Mouse (Mus musculus): ENCODE data around the gene Il17re. TPM values are rescaled to one million over a fixed set of nuclear protein-coding genes. Genes with fewer than 3 reads are reported as not detected.

Il17re gene
- total RNA-seq, 1 experiment = 0.80 TPM

DNA sequence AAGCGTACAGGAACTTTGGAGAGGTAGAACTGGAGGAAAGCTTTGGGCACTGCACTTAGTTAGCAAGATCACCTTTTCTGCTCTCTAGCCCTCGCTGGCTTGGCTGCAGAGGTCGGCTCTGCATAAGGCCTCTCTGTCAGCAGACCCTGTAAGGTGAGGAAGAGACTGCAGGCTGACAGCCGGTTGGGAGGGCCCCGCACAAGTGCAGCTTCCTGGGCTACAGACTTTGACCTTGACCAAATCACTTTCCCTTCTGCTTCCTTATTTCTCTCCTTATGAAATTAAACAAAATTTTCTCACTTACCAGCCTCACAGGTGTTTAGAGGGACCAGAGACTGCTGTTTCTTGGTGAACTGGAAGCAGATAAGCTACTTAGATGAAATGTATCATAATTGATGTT lies 3.3 kb upstream of the Il17re start:
- in situ Hi-C loops (cut with MboI; ENCODE audit: low sequenced_read_pairs in 2 of 2, unreplicated experiment in 2 of 2) = no loop called here
- no peak for DNase-seq (ENCODE audit: low read depth, low spot score)
- Histone ChIP-seq H3K9ac (ENCODE audit: insufficient read depth, low read depth, low read length, poor library complexity, severe bottlenecking) (no peak overlapping the region), H3K4me3 (ENCODE audit: insufficient read depth in 1 of 2, low read depth in 1 of 2, low read length in 2 of 2, poor library complexity in 1 of 2, severe bottlenecking in 1 of 2) (no peak overlapping the region), H3K27ac (ENCODE audit: insufficient read depth, low read depth, low read length, poor library complexity, severe bottlenecking) (no peak overlapping the region), H3K9me3 (ENCODE audit: control insufficient read depth, insufficient read depth, low read depth, low read length) (no peaks in the 10 kb centered on the region), H3K4me1 (ENCODE audit: control insufficient read depth in 2 of 2, insufficient read depth in 2 of 2, low read length in 2 of 2, poor library complexity in 1 of 2) (peaks cover 4% of the 10 kb centered on the region in 2 experiments; a peak in 1 of 4 replicates), H3K36me3 (ENCODE audit: control insufficient read depth, insufficient read depth, low read length, poor library complexity, severe bottlenecking) (no peaks in the 10 kb centered on the region)
- TF ChIP-seq ZNF384 (IDR thresholded peaks at IDR 0.05; ENCODE audit: low read depth, low read length) (no peak), MAFK (IDR thresholded peaks at IDR 0.05; ENCODE audit: insufficient read depth, low read depth, low read length) (no peak), CHD2 (IDR thresholded peaks at IDR 0.05; ENCODE audit: low read depth, low read length) (no peak), ZC3H11A (IDR thresholded peaks at IDR 0.05; ENCODE audit: borderline replicate concordance, low read depth, low read length) (no peak), HCFC1 (IDR thresholded peaks at IDR 0.05; ENCODE audit: borderline replicate concordance, insufficient read depth, low read length) (no peak)

DNA sequence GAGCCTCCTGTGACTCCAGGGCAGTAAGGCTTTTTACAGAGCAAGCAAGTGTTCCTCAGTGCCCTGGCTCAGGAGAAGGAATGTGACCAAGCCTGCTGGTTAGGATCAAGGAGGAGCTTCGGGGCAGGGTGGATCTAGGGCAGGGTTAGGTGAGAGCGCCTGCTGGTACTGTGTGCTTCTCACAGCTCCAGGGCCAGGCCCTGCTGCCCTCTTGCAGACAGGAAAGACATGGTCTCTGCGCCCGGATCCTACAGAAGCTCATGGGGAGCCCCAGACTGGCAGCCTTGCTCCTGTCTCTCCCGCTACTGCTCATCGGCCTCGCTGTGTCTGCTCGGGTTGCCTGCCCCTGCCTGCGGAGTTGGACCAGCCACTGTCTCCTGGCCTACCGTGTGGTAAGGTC lies 351 bp downstream of the Il17re start:
- Histone ChIP-seq H3K9ac (ENCODE audit: insufficient read depth, low read depth, low read length, poor library complexity, severe bottlenecking) (peak overlapping the region; percentile 17; the same call in 1 of the 2 replicates), H3K4me3 (ENCODE audit: insufficient read depth in 1 of 2, low read depth in 1 of 2, low read length in 2 of 2, poor library complexity in 1 of 2, severe bottlenecking in 1 of 2) (peak overlapping the region in 1 of 2 experiments; percentile 30; a peak in 1 of 4 replicates), H3K4me1 (ENCODE audit: control insufficient read depth in 2 of 2, insufficient read depth in 2 of 2, low read length in 2 of 2, poor library complexity in 1 of 2) (peaks cover 4% of the 10 kb centered on the region in 2 experiments; a peak in 1 of 4 replicates), H3K27ac (ENCODE audit: insufficient read depth, low read depth, low read length, poor library complexity, severe bottlenecking) (no peak overlapping the region), H3K36me3 (ENCODE audit: control insufficient read depth, insufficient read depth, low read length, poor library complexity, severe bottlenecking) (no peaks in the 10 kb centered on the region), H3K9me3 (ENCODE audit: control insufficient read depth, insufficient read depth, low read depth, low read length) (no peaks in the 10 kb centered on the region)
- DNase-seq (ENCODE audit: low read depth, low spot score) = no peak
- no peak for TF ChIP-seq ZC3H11A (IDR thresholded peaks at IDR 0.05; ENCODE audit: borderline replicate concordance, low read depth, low read length)
- TF ChIP-seq ZNF384 (IDR thresholded peaks at IDR 0.05; ENCODE audit: low read depth, low read length) = no peak
- no peak for TF ChIP-seq CHD2 (IDR thresholded peaks at IDR 0.05; ENCODE audit: low read depth, low read length)
- TF ChIP-seq HCFC1 (IDR thresholded peaks at IDR 0.05; ENCODE audit: borderline replicate concordance, insufficient read depth, low read length) = no peak
- TF ChIP-seq MAFK (IDR thresholded peaks at IDR 0.05; ENCODE audit: insufficient read depth, low read depth, low read length) = no peak
- in situ Hi-C loops (cut with MboI; ENCODE audit: low sequenced_read_pairs in 2 of 2, unreplicated experiment in 2 of 2) = no loop called here

DNA sequence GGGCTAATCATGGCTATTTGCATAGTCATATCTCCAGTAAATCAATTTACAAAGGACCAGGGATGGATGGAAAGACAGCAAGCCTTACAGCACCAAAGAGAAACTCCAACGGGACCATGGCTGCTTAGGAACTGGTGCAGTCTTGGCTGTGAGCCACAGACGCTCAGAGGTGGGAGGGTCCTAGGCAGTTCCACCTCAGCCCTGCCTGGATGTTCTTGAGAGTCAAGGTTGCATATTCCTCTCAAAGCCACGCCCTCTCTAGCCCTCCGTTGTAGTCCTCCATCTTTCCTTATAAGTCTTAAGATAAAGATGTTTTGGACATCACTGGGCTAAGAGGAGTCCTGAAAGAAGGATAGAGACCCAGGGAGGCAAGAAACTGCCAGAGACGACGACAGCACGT lies 5.8 kb downstream of the Il17re start:
- Histone ChIP-seq H3K9me3 (ENCODE audit: control insufficient read depth, insufficient read depth, low read depth, low read length) (no peaks in the 10 kb centered on the region), H3K36me3 (ENCODE audit: control insufficient read depth, insufficient read depth, low read length, poor library complexity, severe bottlenecking) (no peaks in the 10 kb centered on the region), H3K9ac (ENCODE audit: insufficient read depth, low read depth, low read length, poor library complexity, severe bottlenecking) (no peak overlapping the region), H3K4me1 (ENCODE audit: control insufficient read depth in 2 of 2, insufficient read depth in 2 of 2, low read length in 2 of 2, poor library complexity in 1 of 2) (no peaks in the 10 kb centered on the region; a peak in 1 of 4 replicates), H3K27ac (ENCODE audit: insufficient read depth, low read depth, low read length, poor library complexity, severe bottlenecking) (no peak overlapping the region), H3K4me3 (ENCODE audit: insufficient read depth in 1 of 2, low read depth in 1 of 2, low read length in 2 of 2, poor library complexity in 1 of 2, severe bottlenecking in 1 of 2) (no peak overlapping the region)
- in situ Hi-C loops (cut with MboI; ENCODE audit: low sequenced_read_pairs in 2 of 2, unreplicated experiment in 2 of 2) = no loop called here
- no peak for TF ChIP-seq ZNF384 (IDR thresholded peaks at IDR 0.05; ENCODE audit: low read depth, low read length)
- TF ChIP-seq CHD2 (IDR thresholded peaks at IDR 0.05; ENCODE audit: low read depth, low read length) = no peak
- TF ChIP-seq MAFK (IDR thresholded peaks at IDR 0.05; ENCODE audit: insufficient read depth, low read depth, low read length) = no peak
- TF ChIP-seq ZC3H11A (IDR thresholded peaks at IDR 0.05; ENCODE audit: borderline replicate concordance, low read depth, low read length) = no peak
- no peak for TF ChIP-seq HCFC1 (IDR thresholded peaks at IDR 0.05; ENCODE audit: borderline replicate concordance, insufficient read depth, low read length)
- DNase-seq (ENCODE audit: low read depth, low spot score) = no peak

DNA sequence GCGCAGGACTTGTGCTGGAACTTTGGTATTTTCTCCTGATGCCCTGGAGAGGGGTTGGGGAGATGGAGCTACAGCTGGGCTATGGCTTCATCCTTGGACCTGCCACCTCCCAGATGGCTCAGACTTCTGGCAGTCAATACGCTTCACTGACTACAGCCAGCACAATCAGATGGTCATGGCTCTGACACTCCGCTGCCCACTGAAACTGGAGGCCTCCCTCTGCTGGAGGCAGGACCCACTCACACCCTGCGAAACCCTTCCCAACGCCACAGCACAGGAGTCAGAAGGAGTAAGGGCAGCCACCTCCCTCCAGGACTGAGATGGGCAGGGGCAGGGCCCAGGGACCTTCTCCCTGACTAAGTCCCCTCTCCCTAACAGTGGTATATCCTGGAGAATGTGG lies 7.3 kb downstream of the Il17re start:
- Histone ChIP-seq H3K4me1 (ENCODE audit: control insufficient read depth in 2 of 2, insufficient read depth in 2 of 2, low read length in 2 of 2, poor library complexity in 1 of 2) (peaks cover 4 to 6% of the 10 kb centered on the region in 2 experiments), H3K4me3 (ENCODE audit: insufficient read depth in 1 of 2, low read depth in 1 of 2, low read length in 2 of 2, poor library complexity in 1 of 2, severe bottlenecking in 1 of 2) (no peak overlapping the region), H3K36me3 (ENCODE audit: control insufficient read depth, insufficient read depth, low read length, poor library complexity, severe bottlenecking) (no peaks in the 10 kb centered on the region), H3K27ac (ENCODE audit: insufficient read depth, low read depth, low read length, poor library complexity, severe bottlenecking) (no peak overlapping the region), H3K9ac (ENCODE audit: insufficient read depth, low read depth, low read length, poor library complexity, severe bottlenecking) (no peak overlapping the region), H3K9me3 (ENCODE audit: control insufficient read depth, insufficient read depth, low read depth, low read length) (no peaks in the 10 kb centered on the region)
- no peak for TF ChIP-seq ZNF384 (IDR thresholded peaks at IDR 0.05; ENCODE audit: low read depth, low read length)
- TF ChIP-seq HCFC1 (IDR thresholded peaks at IDR 0.05; ENCODE audit: borderline replicate concordance, insufficient read depth, low read length) = no peak
- TF ChIP-seq ZC3H11A (IDR thresholded peaks at IDR 0.05; ENCODE audit: borderline replicate concordance, low read depth, low read length) = no peak
- TF ChIP-seq CHD2 (IDR thresholded peaks at IDR 0.05; ENCODE audit: low read depth, low read length) = no peak
- TF ChIP-seq MAFK (IDR thresholded peaks at IDR 0.05; ENCODE audit: insufficient read depth, low read depth, low read length) = no peak
- in situ Hi-C loops (cut with MboI; ENCODE audit: low sequenced_read_pairs in 2 of 2, unreplicated experiment in 2 of 2) = no loop called here
- no peak for DNase-seq (ENCODE audit: low read depth, low spot score)
